Mouse (Mus musculus) limb, embryonic 11.5 days (tissue): ENCODE results near the gene Cecr2. TPM values are rescaled to one million over a fixed set of nuclear protein-coding genes. Genes with fewer than 3 reads are reported as not detected.

Experiments used
- ATAC-seq: fragments of 200-750 bp; cut with Nextera tagmentation; 2 replicates; pipeline ENCODE4 v1.8.0; 2017; ENCODE audit warnings: low read depth; ENCODE audit not compliant: insufficient number of reproducible peaks, low FRiP score, low TSS enrichment
- DNase-seq: peaks from one replicate; pipeline ENCODE4 v3.0.0-alpha.2; 2015; ENCODE audit warnings: low spot score
- H3K27ac ChIP-seq: fragments of 300-500 bp; sonication (generic); replicated peaks from 2 replicates; pipeline ENCODE4 v1.5.1; 2014; ENCODE audit warnings: low read depth, mild to moderate bottlenecking, low read length
- H3K27me3 ChIP-seq: fragments of 300-500 bp; sonication (generic); 2 replicates; pipeline ENCODE4 v1.6.1; 2014; ENCODE audit warnings: mild to moderate bottlenecking, low read length, mixed read lengths; ENCODE audit not compliant: control insufficient read depth, insufficient read depth
- H3K36me3 ChIP-seq: fragments of 300-500 bp; sonication (generic); 2 replicates; pipeline ENCODE4 v1.6.1; 2014; ENCODE audit warnings: mild to moderate bottlenecking, low read length, moderate library complexity, mixed read lengths; ENCODE audit not compliant: control insufficient read depth, insufficient read depth
- H3K4me1 ChIP-seq: fragments of 300-500 bp; sonication (generic); 2 replicates; pipeline ENCODE4 v1.6.1; 2014; ENCODE audit warnings: low read length, mixed read lengths; ENCODE audit not compliant: control insufficient read depth, insufficient read depth
- H3K4me2 ChIP-seq: fragments of 300-500 bp; sonication (generic); 2 replicates; pipeline ENCODE4 v1.6.1; 2014; ENCODE audit warnings: low read depth, mild to moderate bottlenecking, moderate library complexity; ENCODE audit not compliant: severe bottlenecking
- H3K4me3 ChIP-seq: fragments of 300-500 bp; sonication (generic); 2 replicates; pipeline ENCODE4 v1.5.1; 2014; ENCODE audit warnings: low read depth, low read length
- H3K9ac ChIP-seq: fragments of 300-500 bp; sonication (generic); 2 replicates; pipeline ENCODE4 v1.6.1; 2014; ENCODE audit warnings: mild to moderate bottlenecking, low read length
- H3K9me3 ChIP-seq: fragments of 300-500 bp; sonication (generic); 2 replicates; pipeline ENCODE4 v1.6.1; 2016; ENCODE audit warnings: low read length; ENCODE audit not compliant: control insufficient read depth
- WGBS: fragments of 180-500 bp; shearing (Covaris S2); extraction: QIAGEN DNeasy Blood & Tissue Kit; methylation state at CpG from one replicate; pipeline ENCODE4 v1.1.7; 2014; 5-methylcytosine and 5-hydroxymethylcytosine counted together
- polyA plus RNA-seq: library from polyadenylated mRNA; unstranded; fragments of >200 nt; fragmentation: Nextera tagmentation; extraction: Ambion mirVana; gene quantifications from 2 replicates; pipeline ENCODE4 v1.2.1, GENCODE M21; 2014

Cecr2 gene
- polyA plus RNA-seq, 1 experiment from 2014 or later, result 13.0 TPM

DNA sequence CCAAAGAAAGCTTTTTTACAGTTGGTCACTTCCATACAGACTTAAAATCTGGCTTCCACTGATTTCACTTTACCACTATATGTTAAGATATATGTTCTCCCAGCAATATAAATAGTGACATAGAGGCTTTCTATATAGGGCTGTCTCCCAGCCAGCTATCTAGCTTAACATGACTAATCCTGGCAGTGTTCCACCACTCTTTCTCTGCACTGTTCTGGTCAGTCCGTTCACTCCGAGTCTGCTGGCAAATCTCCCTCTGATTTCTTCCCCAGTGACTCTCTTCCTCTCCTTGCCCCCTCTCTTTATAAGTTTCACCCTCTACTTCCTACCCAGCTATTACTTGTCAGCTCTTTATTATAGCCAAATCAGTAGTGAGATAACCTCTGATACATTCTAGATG lies 59.8 kb downstream of the Cecr2 start:
- no peak overlapping the region for H3K4me3 ChIP-seq
- H3K27me3 ChIP-seq, result no peaks in the 10 kb centered on the region
- 94% methylated on average over 2 of the region's 2 CpGs for WGBS
- DNase-seq (no peak), ATAC-seq (no peak)
- H3K27ac ChIP-seq, result no peak overlapping the region
- H3K9me3 ChIP-seq, result no peaks in the 10 kb centered on the region
- no peaks in the 10 kb centered on the region for H3K4me1 ChIP-seq
- no peaks in the 10 kb centered on the region for H3K36me3 ChIP-seq
- H3K9ac ChIP-seq, result no peak overlapping the region
- H3K4me2 ChIP-seq, result no peak overlapping the region

DNA sequence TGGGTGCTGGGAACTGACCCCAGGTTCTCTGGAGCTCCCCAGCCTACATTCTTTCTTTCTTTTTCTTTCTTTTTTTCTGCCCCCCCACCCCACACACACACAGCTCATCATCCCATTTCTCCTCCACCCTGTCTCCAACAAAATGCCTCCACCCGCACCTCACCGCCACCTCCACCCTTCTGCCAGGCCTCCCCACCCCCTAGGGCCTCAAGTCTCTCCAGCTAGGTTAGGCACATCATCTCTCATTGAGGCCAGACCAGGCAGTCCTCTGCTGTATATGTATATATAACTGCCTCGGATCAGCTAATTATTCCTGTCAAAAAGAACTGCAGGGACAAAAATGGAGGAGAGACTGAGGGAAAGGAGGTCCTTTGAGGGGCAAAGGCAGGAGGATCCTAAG lies 69.8 kb downstream of the Cecr2 start:
- 87% methylated on average over 3 of the region's 3 CpGs for WGBS
- H3K27ac ChIP-seq, result no peak overlapping the region

GRCm38 (mm10) chr6:120736566-120736965 lies 70.4 kb downstream of the Cecr2 start:
- H3K9me3 ChIP-seq, result no peaks in the 10 kb centered on the region
- H3K4me2 ChIP-seq, result no peak overlapping the region
- no peak overlapping the region for H3K27ac ChIP-seq
- no peak overlapping the region for H3K4me3 ChIP-seq
- H3K36me3 ChIP-seq, result no peaks in the 10 kb centered on the region; the same call in 1 of the 2 replicates
- H3K9ac ChIP-seq, result no peak overlapping the region
- H3K27me3 ChIP-seq, result no peaks in the 10 kb centered on the region
- 90% methylated on average over 3 of the region's 3 CpGs for WGBS
- ATAC-seq (no peak), DNase-seq (no peak)
- H3K4me1 ChIP-seq, result no peaks in the 10 kb centered on the region

More for the DNA sequence above, 69.8 kb downstream of the Cecr2 start:
- DNase-seq (no peak), ATAC-seq (no peak)
- H3K4me2 ChIP-seq, result no peak overlapping the region
- no peaks in the 10 kb centered on the region for H3K9me3 ChIP-seq
- no peaks in the 10 kb centered on the region; the same call in 1 of the 2 replicates for H3K36me3 ChIP-seq
- no peak overlapping the region for H3K4me3 ChIP-seq
- H3K9ac ChIP-seq, result no peak overlapping the region
- H3K27me3 ChIP-seq, result no peaks in the 10 kb centered on the region
- no peaks in the 10 kb centered on the region for H3K4me1 ChIP-seq

DNA sequence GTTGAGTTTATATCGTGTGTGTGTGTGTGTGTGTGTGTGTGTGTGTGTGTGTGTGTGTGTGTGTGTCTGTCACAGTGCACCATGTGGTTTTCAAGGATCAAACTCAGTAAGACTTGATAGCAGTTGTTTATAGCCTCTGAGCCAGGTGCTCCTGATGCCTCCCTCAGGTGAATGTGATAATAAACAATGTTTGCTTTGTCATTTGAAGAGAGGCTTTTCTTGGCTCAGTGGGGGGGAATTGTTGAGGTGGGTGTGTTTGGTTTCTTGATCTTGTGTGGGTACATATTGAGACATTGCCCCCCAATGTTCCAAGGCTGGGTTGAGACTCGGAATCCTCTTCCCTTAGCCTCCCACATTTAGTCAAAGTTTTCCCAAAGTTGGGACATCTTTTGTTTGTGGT lies 77.0 kb downstream of the Cecr2 start:
- Histone ChIP-seq H3K36me3 (no peaks in the 10 kb centered on the region; the same call in 1 of the 2 replicates), H3K9ac (no peak overlapping the region), H3K4me2 (no peak overlapping the region), H3K27ac (no peak overlapping the region), H3K4me1 (no peaks in the 10 kb centered on the region), H3K9me3 (no peaks in the 10 kb centered on the region), H3K4me3 (no peak overlapping the region), H3K27me3 (no peaks in the 10 kb centered on the region)
- ATAC-seq (no peak), DNase-seq (no peak)
- 89% methylated on average over 2 of the region's 2 CpGs for WGBS

DNA sequence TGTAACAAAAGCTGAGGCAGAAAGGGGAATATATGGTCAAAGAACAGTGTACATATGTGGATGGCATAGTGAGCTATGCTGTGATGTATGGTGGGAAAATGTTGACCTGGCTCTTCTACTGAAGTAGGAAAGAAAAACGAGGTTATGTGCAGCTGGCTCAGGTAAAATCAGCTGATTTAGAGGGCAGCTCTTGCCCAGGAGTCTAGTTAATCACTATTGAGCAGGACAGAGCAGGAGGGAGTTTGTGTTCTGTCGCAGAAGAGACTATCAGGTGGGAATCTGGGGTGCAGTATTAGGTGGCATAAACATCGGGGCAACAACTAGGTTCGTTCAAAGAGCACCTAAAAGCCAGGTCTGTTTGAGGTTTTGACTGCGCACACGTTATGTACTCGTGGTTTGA lies 78.1 kb downstream of the Cecr2 start:
- 89% methylated on average over 7 of the region's 7 CpGs for WGBS
- Histone ChIP-seq H3K9me3 (no peaks in the 10 kb centered on the region), H3K27ac (no peak overlapping the region), H3K36me3 (no peaks in the 10 kb centered on the region; the same call in 1 of the 2 replicates), H3K4me2 (no peak overlapping the region), H3K4me3 (no peak overlapping the region), H3K4me1 (no peaks in the 10 kb centered on the region), H3K27me3 (no peaks in the 10 kb centered on the region), H3K9ac (no peak overlapping the region)
- DNase-seq (no peak), ATAC-seq (no peak)

- Histone ChIP-seq H3K4me2 (no peak overlapping the region), H3K9ac (no peak overlapping the region), H3K27me3 (no peaks in the 10 kb centered on the region), H3K4me3 (no peak overlapping the region), H3K4me1 (no peaks in the 10 kb centered on the region), H3K27ac (no peak overlapping the region), H3K9me3 (no peaks in the 10 kb centered on the region), H3K36me3 (no peaks in the 10 kb centered on the region; the same call in 1 of the 2 replicates)
- no peak for ATAC-seq
- DNase-seq, result no peak
- 93% methylated on average over 2 of the region's 2 CpGs for WGBS
Observed at GRCm38 (mm10) chr6:120746416-120746815, 80.2 kb downstream of the Cecr2 start.

DNA sequence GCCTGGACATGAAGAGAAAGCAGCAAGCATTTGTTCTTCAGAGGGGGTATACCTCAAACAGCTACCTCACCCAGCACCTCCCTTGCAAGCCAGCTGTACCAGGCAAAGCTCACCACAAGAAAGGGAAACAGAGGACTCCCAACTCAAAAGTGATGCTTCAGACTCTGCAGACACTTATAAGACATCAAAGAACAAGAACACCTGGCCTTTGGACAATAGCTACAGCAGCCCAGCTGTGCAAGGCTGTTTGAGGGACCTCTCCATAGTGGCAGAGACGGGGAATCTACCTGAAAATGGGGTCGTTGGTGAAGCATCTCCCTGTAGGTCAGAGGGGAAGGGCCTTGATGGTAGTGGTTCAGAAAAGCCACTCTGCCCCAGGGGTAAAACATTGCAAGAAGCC lies 95.0 kb downstream of the Cecr2 start:
- Histone ChIP-seq H3K9me3 (no peaks in the 10 kb centered on the region), H3K36me3 (peaks cover 11% of the 10 kb centered on the region; the same call in 1 of the 2 replicates)

DNA sequence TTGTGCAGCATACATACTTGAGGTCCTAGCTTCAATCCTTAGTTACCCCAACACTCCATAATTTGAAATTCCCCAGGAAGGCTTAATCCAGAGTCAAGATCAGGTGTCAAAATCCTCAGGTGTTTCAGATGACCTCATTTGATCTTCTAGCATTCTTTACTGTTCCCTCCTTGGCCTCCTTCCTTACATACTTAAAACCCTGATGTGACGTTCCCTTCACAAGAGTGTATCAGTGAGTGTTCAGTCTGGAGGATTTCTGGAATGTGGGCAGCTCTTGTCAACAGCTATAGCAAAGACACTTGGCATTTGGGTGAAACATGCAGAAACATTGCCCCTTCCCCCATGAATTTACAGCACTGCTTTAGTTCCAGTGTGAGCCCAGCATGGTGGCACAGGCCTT lies 103.8 kb downstream of the Cecr2 start:
- Histone ChIP-seq H3K4me1 (no peaks in the 10 kb centered on the region), H3K27ac (no peak overlapping the region), H3K4me3 (no peak overlapping the region), H3K9ac (no peak overlapping the region), H3K36me3 (no peaks in the 10 kb centered on the region), H3K4me2 (no peak overlapping the region), H3K27me3 (no peaks in the 10 kb centered on the region), H3K9me3 (no peaks in the 10 kb centered on the region)
- DNase-seq, result no peak
- no peak for ATAC-seq
- WGBS, result 91% methylated on average over 1 of the region's 1 CpGs

More for the DNA sequence above, 95.0 kb downstream of the Cecr2 start:
- Histone ChIP-seq H3K4me1 (no peaks in the 10 kb centered on the region), H3K27me3 (no peaks in the 10 kb centered on the region), H3K4me3 (no peak overlapping the region), H3K27ac (no peak overlapping the region), H3K9ac (no peak overlapping the region), H3K4me2 (no peak overlapping the region)
- DNase-seq (no peak), ATAC-seq (no peak)
- WGBS, result 98% methylated on average over 2 of the region's 2 CpGs

- DNase-seq (no peak), ATAC-seq (no peak)
- no peaks in the 10 kb centered on the region for H3K4me1 ChIP-seq
- no peak overlapping the region for H3K4me3 ChIP-seq
- no peaks in the 10 kb centered on the region for H3K36me3 ChIP-seq
- no peak overlapping the region for H3K9ac ChIP-seq
- no peak overlapping the region for H3K4me2 ChIP-seq
- 88% methylated on average over 1 of the region's 1 CpGs for WGBS
- H3K27me3 ChIP-seq, result no peaks in the 10 kb centered on the region
- H3K9me3 ChIP-seq, result no peaks in the 10 kb centered on the region
- H3K27ac ChIP-seq, result no peak overlapping the region
Observed at GRCm38 (mm10) chr6:120771366-120771765, 105.2 kb downstream of the Cecr2 start.
